11 mouse cellular contexts compared by ENCODE assay signal in the genomic region with DNA sequence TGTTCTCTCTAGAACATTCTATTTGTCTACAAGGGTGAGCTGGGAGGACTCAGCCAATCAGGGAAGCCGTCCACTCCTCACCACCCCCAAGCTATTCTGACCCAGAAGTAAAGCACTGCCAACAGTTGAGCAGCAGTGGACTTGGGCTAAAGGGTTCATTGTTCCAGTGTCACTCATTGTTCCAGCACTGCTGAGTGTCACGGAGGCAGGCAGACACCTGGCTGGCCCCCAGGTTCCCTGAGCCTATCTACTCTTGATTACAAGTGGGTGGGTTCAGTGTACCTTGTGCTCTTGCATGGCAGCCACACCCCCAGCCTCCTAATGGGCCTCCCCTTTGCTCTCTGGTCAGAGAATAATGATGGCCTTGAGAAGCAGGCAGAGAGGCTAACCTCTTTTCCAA. TPM values are rescaled to one million over a fixed set of nuclear protein-coding genes. Genes with fewer than 3 reads are reported as not detected.
A peak's percentile ranks its signal among the peaks of the same experiment; 100 is the strongest.
DNase-seq lines count a peak whose midpoint lies in the region; ATAC-seq and TF ChIP-seq lines count a peak whose summit lies in the region.
"Had no signal": no experiment of that assay in that cellular context is flagged by ENCODE, and none has a peak within 500 bp of the region (broad histone marks: within the 10 kb centered on the region; RNA-seq: fewer than 3 reads in every experiment).

No protein-coding gene starts in this region.

- peak overlapping the region; percentile 42; the same call in 1 of the 2 replicates for H3K27ac ChIP-seq in lung, embryonic 14.5 days (ENCODE audit: low read depth)
- no peak overlapping the region for H3K27ac ChIP-seq in liver, embryonic 13.5 days
- no peak overlapping the region for H3K27ac ChIP-seq in midbrain, embryonic 10.5 days (replicated peaks)
- H3K27ac ChIP-seq: hindbrain, embryonic 13.5 days; limb, embryonic 10.5 days had no signal

- no peaks in the 10 kb centered on the region for H3K27me3 ChIP-seq in lung, embryonic 14.5 days (ENCODE audit: insufficient read depth, low read length)
- H3K27me3 ChIP-seq in liver, embryonic 13.5 days = 0 out of 2 replicates have a peak, but pooled peaks cover 4% of the 10 kb centered on the region
- H3K27me3 ChIP-seq in midbrain, embryonic 10.5 days (ENCODE audit: low read depth, poor library complexity, severe bottlenecking) = no peaks in the 10 kb centered on the region
- H3K27me3 ChIP-seq: hindbrain, embryonic 13.5 days had no signal

- no peak overlapping the region for H3K9ac ChIP-seq in lung, embryonic 14.5 days
- no peak overlapping the region for H3K9ac ChIP-seq in liver, embryonic 13.5 days
- H3K9ac ChIP-seq: hindbrain, embryonic 13.5 days had no signal

- no peak for TF ChIP-seq CTCF in lung, embryonic 14.5 days (IDR thresholded peaks at IDR 0.05; ENCODE audit: low read depth)

- no peaks in the 10 kb centered on the region for H3K4me1 ChIP-seq in lung, embryonic 14.5 days (ENCODE audit: insufficient read depth)
- no peaks in the 10 kb centered on the region for H3K4me1 ChIP-seq in liver, embryonic 13.5 days (replicated peaks)
- H3K4me1 ChIP-seq in midbrain, embryonic 10.5 days = 0 out of 2 replicates have a peak, but pooled peaks cover 6% of the 10 kb centered on the region
- H3K4me1 ChIP-seq: hindbrain, embryonic 13.5 days; limb, embryonic 10.5 days had no signal

- 49% methylated on average over 2 of the region's 2 CpGs for WGBS in lung, embryonic 14.5 days
- WGBS in liver, embryonic 13.5 days (ENCODE audit: insufficient replicate concordance) = 62% methylated on average over 2 of the region's 2 CpGs
- 61% methylated on average over 2 of the region's 2 CpGs for WGBS in midbrain, embryonic 10.5 days

- no peaks in the 10 kb centered on the region for H3K36me3 ChIP-seq in lung, embryonic 14.5 days (ENCODE audit: insufficient read depth)
- H3K36me3 ChIP-seq in liver, embryonic 13.5 days = no peaks in the 10 kb centered on the region
- H3K36me3 ChIP-seq in midbrain, embryonic 10.5 days = no peaks in the 10 kb centered on the region
- H3K36me3 ChIP-seq: hindbrain, embryonic 13.5 days; limb, embryonic 10.5 days had no signal

- no peak overlapping the region for H3K4me3 ChIP-seq in lung, embryonic 14.5 days (ENCODE audit: low read depth, low read length)
- H3K4me3 ChIP-seq in liver, embryonic 13.5 days (replicated peaks) = no peak overlapping the region
- H3K4me3 ChIP-seq in midbrain, embryonic 10.5 days = no peak overlapping the region
- H3K4me3 ChIP-seq: hindbrain, embryonic 13.5 days; limb, embryonic 10.5 days had no signal

- H3K4me2 ChIP-seq in lung, embryonic 14.5 days = no peak overlapping the region
- H3K4me2 ChIP-seq in liver, embryonic 13.5 days = no peak overlapping the region
- H3K4me2 ChIP-seq: hindbrain, embryonic 13.5 days had no signal

- intact Hi-C loops in gastrocnemius, postnatal 14 days (cut with DNase I; ENCODE audit: low total_unique reads) = no loop called here

- no peaks in the 10 kb centered on the region for H3K9me3 ChIP-seq in lung, embryonic 14.5 days (ENCODE audit: low read depth, low read length)
- H3K9me3 ChIP-seq in liver, embryonic 13.5 days (replicated peaks) = no peaks in the 10 kb centered on the region
- no peaks in the 10 kb centered on the region for H3K9me3 ChIP-seq in midbrain, embryonic 10.5 days (replicated peaks)
- H3K9me3 ChIP-seq: hindbrain, embryonic 13.5 days; limb, embryonic 10.5 days had no signal

- ATAC-seq in lung, embryonic 14.5 days (ENCODE audit: insufficient read depth) = peak; percentile 35; the same call in 1 of the 2 replicates
- ATAC-seq in liver, embryonic 13.5 days (ENCODE audit: low read depth) = peak; percentile 36; the same call in 1 of the 2 replicates
- ATAC-seq: activated CD4-positive, CD25-positive, alpha-beta regulatory T cell, adult 4 months had no signal

- peak; percentile 11 for DNase-seq in gastrocnemius, postnatal 14 days
- no peak for DNase-seq in gastrocnemius, postnatal 10 days
- DNase-seq in lung, embryonic 14.5 days = no peak
- DNase-seq in lung, postnatal 14 days = no peak
- no peak for DNase-seq in liver, embryonic 13.5 days
- DNase-seq in yolk sac, embryonic 10.5 days (ENCODE audit: low spot score) = peak; percentile 40
- DNase-seq in thymus, postnatal 0 days (ENCODE audit: low spot score) = no peak
- DNase-seq in midbrain, embryonic 10.5 days (ENCODE audit: low spot score) = no peak

RNA-seq across cellular contexts. Expression of a gene that starts 15.7 kb away (rescaled TPM):
- 10 to 100 TPM in 1 of 2 experiments, 1 to 10 TPM in 1; 9.1 to 13.9 TPM for total RNA-seq in gastrocnemius, postnatal 14 days (2021)
- total RNA-seq in gastrocnemius, postnatal 10 days (2021) = 10 to 100 TPM; 20.6 to 21.3 TPM
- polyA plus RNA-seq in lung, embryonic 14.5 days (2014; fragmentation: Nextera tagmentation; extraction: Ambion mirVana) = 66.5 and 74.8 TPM in 2 replicates
- polyA plus RNA-seq in liver, embryonic 13.5 days (2015; fragmentation: Nextera tagmentation; extraction: Ambion mirVana) = 43.6 and 48.7 TPM in 2 replicates
- polyA plus RNA-seq in thymus, postnatal 0 days (2015; fragmentation: Nextera tagmentation; extraction: Ambion mirVana) = 46.5 and 47.5 TPM in 2 replicates
- polyA plus RNA-seq in midbrain, embryonic 10.5 days (2016; fragmentation: Nextera tagmentation; extraction: Ambion mirVana) = 107 and 125 TPM in 2 replicates

Comparison
In these comparisons a context has a peak if more than half of its experiments do, and no peak if none do; other contexts are left out.
1. DNase-seq: peak in gastrocnemius, postnatal 14 days (single experiment) and yolk sac, embryonic 10.5 days (single experiment); none in gastrocnemius, postnatal 10 days (single experiment), lung, embryonic 14.5 days (single experiment), lung, postnatal 14 days (single experiment), liver, embryonic 13.5 days (single experiment), thymus, postnatal 0 days (single experiment) and midbrain, embryonic 10.5 days (single experiment).